Mouse (Mus musculus): Measurements from ENCODE around the gene Fam163a. TPM values are rescaled to one million over a fixed set of nuclear protein-coding genes. Genes with fewer than 3 reads are reported as not detected.

Fam163a gene
- polyA plus RNA-seq (2012), result not detected in 2 replicates

- TF ChIP-seq GATA1 (IDR thresholded peaks at IDR 0.05; ENCODE audit: low read length), result no peak
Observed at GRCm38 (mm10) chr1:156204656-156205131, at the start of gene Fam163a. Gene Fam163a, minus strand, starts transcription at chr1:156205026.

- no peak for TF ChIP-seq GATA1 (IDR thresholded peaks at IDR 0.05; ENCODE audit: low read length)
Observed at GRCm38 (mm10) chr1:156247893-156248292, 43.1 kb upstream of the Fam163a start.

GRCm38 (mm10) chr1:156241713-156242348 is 37.0 kb upstream of the Fam163a start:
- TF ChIP-seq GATA1 (IDR thresholded peaks at IDR 0.05; ENCODE audit: low read length), result no peak

GRCm38 (mm10) chr1:156241035-156241434 is 36.2 kb upstream of the Fam163a start:
- TF ChIP-seq GATA1 (IDR thresholded peaks at IDR 0.05; ENCODE audit: low read length), result no peak

- no peak for TF ChIP-seq GATA1 (IDR thresholded peaks at IDR 0.05; ENCODE audit: low read length)
Observed at GRCm38 (mm10) chr1:156231122-156231521, 26.3 kb upstream of the Fam163a start.

- TF ChIP-seq GATA1 (IDR thresholded peaks at IDR 0.05; ENCODE audit: low read length), result no peak
Observed at GRCm38 (mm10) chr1:156230339-156231089, 25.7 kb upstream of the Fam163a start.

GRCm38 (mm10) chr1:156229448-156229847 is 24.6 kb upstream of the Fam163a start:
- TF ChIP-seq GATA1 (IDR thresholded peaks at IDR 0.05; ENCODE audit: low read length), result no peak

GRCm38 (mm10) chr1:156228728-156229127 is 23.9 kb upstream of the Fam163a start:
- no peak for TF ChIP-seq GATA1 (IDR thresholded peaks at IDR 0.05; ENCODE audit: low read length)

GRCm38 (mm10) chr1:156226903-156227302 is 22.1 kb upstream of the Fam163a start:
- TF ChIP-seq GATA1 (IDR thresholded peaks at IDR 0.05; ENCODE audit: low read length), result peak; percentile 73

- TF ChIP-seq GATA1 (IDR thresholded peaks at IDR 0.05; ENCODE audit: low read length), result peak; percentile 16
Observed at GRCm38 (mm10) chr1:156222205-156223000, 17.6 kb upstream of the Fam163a start.

- no peak for TF ChIP-seq GATA1 (IDR thresholded peaks at IDR 0.05; ENCODE audit: low read length)
Observed at GRCm38 (mm10) chr1:156221327-156221726, 16.5 kb upstream of the Fam163a start.

- no peak for TF ChIP-seq GATA1 (IDR thresholded peaks at IDR 0.05; ENCODE audit: low read length)
Observed at GRCm38 (mm10) chr1:156218573-156218972, 13.7 kb upstream of the Fam163a start.

- TF ChIP-seq GATA1 (IDR thresholded peaks at IDR 0.05; ENCODE audit: low read length), result no peak
Observed at GRCm38 (mm10) chr1:156217941-156218340, 13.1 kb upstream of the Fam163a start.

- TF ChIP-seq GATA1 (IDR thresholded peaks at IDR 0.05; ENCODE audit: low read length), result no peak
Observed at GRCm38 (mm10) chr1:156217393-156217792, 12.6 kb upstream of the Fam163a start.

GRCm38 (mm10) chr1:156216249-156216648 is 11.4 kb upstream of the Fam163a start:
- no peak for TF ChIP-seq GATA1 (IDR thresholded peaks at IDR 0.05; ENCODE audit: low read length)

- TF ChIP-seq GATA1 (IDR thresholded peaks at IDR 0.05; ENCODE audit: low read length), result no peak
Observed at GRCm38 (mm10) chr1:156214651-156215050, 9.8 kb upstream of the Fam163a start.
